Mouse (Mus musculus) liver, embryonic 15.5 days (tissue): ENCODE results near the gene Zfp292. TPM values are rescaled to one million over a fixed set of nuclear protein-coding genes. Genes with fewer than 3 reads are reported as not detected.

Source experiments
- ATAC-seq: fragments of 200-750 bp; cut with Nextera tagmentation; 2 replicates; pipeline ENCODE4 v1.8.0; 2017; ENCODE audit warnings: moderate number of reproducible peaks, mild to moderate bottlenecking, moderate library complexity; ENCODE audit not compliant: insufficient read depth
- H3K27ac ChIP-seq: fragments of 300-500 bp; sonication (generic); replicated peaks from 2 replicates; pipeline ENCODE4 v1.5.1; 2015; ENCODE audit warnings: mild to moderate bottlenecking, inconsistent platforms
- H3K27me3 ChIP-seq: fragments of 300-500 bp; sonication (generic); 2 replicates; pipeline ENCODE4 v1.6.1; 2015; ENCODE audit warnings: mild to moderate bottlenecking, inconsistent platforms
- H3K36me3 ChIP-seq: fragments of 300-500 bp; sonication (generic); replicated peaks from 2 replicates; pipeline ENCODE4 v1.6.1; 2015; ENCODE audit warnings: moderate library complexity, mild to moderate bottlenecking, inconsistent platforms
- H3K4me1 ChIP-seq: fragments of 300-500 bp; sonication (generic); replicated peaks from 2 replicates; pipeline ENCODE4 v1.6.1; 2015; ENCODE audit warnings: inconsistent platforms
- H3K4me2 ChIP-seq: fragments of 300-500 bp; sonication (generic); 2 replicates; pipeline ENCODE4 v1.6.1; 2015; ENCODE audit warnings: moderate library complexity, mild to moderate bottlenecking, inconsistent platforms
- H3K4me3 ChIP-seq: fragments of 300-500 bp; sonication (generic); replicated peaks from 2 replicates; pipeline ENCODE4 v1.5.1; 2015; ENCODE audit warnings: mild to moderate bottlenecking, inconsistent platforms
- H3K9ac ChIP-seq: fragments of 300-500 bp; sonication (generic); 2 replicates; pipeline ENCODE4 v1.6.1; 2015; ENCODE audit warnings: moderate library complexity, mild to moderate bottlenecking, inconsistent platforms
- H3K9me3 ChIP-seq: fragments of 300-500 bp; sonication (generic); replicated peaks from 2 replicates; pipeline ENCODE4 v1.6.1; 2016; ENCODE audit warnings: inconsistent platforms
- WGBS: fragments of 180-500 bp; shearing (Covaris S2); methylation state at CpG from one replicate; pipeline ENCODE4 v1.1.7; 2015; ENCODE audit warnings: mixed read lengths; ENCODE audit not compliant: insufficient replicate concordance; 5-methylcytosine and 5-hydroxymethylcytosine counted together
- polyA plus RNA-seq: library from polyadenylated mRNA; unstranded; fragments of >200 nt; fragmentation: Nextera tagmentation; extraction: Ambion mirVana; gene quantifications from 2 replicates; pipeline ENCODE4 v1.2.1, GENCODE M21; 2015

Gene Zfp292
- polyA plus RNA-seq, 1 experiment from 2014 or later = 3.8 TPM

GRCm38 (mm10) chr4:34900155-34900554 is 17.4 kb upstream of the Zfp292 start:
- Histone ChIP-seq H3K4me1 (no peaks in the 10 kb centered on the region), H3K4me3 (no peak overlapping the region), H3K36me3 (no peaks in the 10 kb centered on the region), H3K27me3 (0 out of 2 replicates have a peak, but pooled peaks cover 14% of the 10 kb centered on the region), H3K9me3 (no peaks in the 10 kb centered on the region), H3K9ac (no peak overlapping the region), H3K27ac (no peak overlapping the region), H3K4me2 (no peak overlapping the region)
- 52% methylated on average over 9 of the region's 9 CpGs for WGBS
- no peak for ATAC-seq

- H3K36me3 ChIP-seq = no peaks in the 10 kb centered on the region
- no peak overlapping the region for H3K27ac ChIP-seq
- H3K4me2 ChIP-seq = no peak overlapping the region
- no peaks in the 10 kb centered on the region for H3K9me3 ChIP-seq
- H3K9ac ChIP-seq = no peak overlapping the region
- no peaks in the 10 kb centered on the region for H3K4me1 ChIP-seq
- no peak overlapping the region for H3K4me3 ChIP-seq
- H3K27me3 ChIP-seq = 0 out of 2 replicates have a peak, but pooled peaks cover 15% of the 10 kb centered on the region
- ATAC-seq = no peak
- WGBS = 76% methylated on average over 1 of the region's 1 CpGs
These were observed 16.6 kb upstream of the Zfp292 start for GRCm38 (mm10) chr4:34899322-34899721.

DNA sequence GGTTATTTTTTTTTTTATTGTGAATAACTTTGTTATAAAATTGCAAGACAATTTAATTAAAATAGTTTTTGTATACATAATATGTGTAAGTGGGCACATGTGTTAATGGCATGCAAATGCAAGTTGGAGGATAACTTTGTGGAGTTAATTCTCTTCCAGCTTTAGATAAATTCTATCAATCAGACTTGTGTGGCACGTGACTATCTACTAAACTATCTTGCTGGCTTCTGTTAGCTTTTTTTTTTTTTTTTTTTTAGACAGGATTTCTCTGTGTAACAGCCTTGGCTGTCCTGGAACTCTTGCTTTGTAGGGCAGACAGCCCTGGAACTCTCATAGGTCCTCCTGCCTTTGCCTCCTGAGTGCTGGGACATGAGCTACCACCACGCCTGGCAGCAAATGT is 15.7 kb upstream of the Zfp292 start:
- ATAC-seq = no peak
- Histone ChIP-seq H3K27me3 (0 out of 2 replicates have a peak, but pooled peaks cover 15% of the 10 kb centered on the region), H3K9ac (no peak overlapping the region), H3K36me3 (no peaks in the 10 kb centered on the region), H3K9me3 (no peaks in the 10 kb centered on the region), H3K4me2 (no peak overlapping the region), H3K27ac (no peak overlapping the region), H3K4me3 (no peak overlapping the region), H3K4me1 (no peaks in the 10 kb centered on the region)
- WGBS = 43% methylated on average over 2 of the region's 2 CpGs

DNA sequence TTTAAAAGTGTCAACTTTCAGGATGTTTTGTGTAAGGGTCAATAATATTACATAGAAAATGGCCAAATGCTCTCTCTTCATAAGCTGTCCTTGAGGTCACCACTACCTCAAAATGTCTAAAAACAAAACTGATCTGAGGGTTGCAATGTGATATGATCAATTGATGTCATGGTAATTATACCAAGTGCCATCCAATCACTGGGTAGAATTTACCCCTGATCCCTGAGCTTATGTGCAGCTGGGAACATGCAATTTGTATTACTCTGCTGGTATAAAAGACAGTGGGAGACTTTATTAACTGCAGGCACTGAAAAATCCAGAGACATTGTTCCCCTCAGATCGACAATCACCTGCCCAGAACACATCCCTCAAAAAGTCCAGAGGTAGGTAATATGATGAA is 10.7 kb upstream of the Zfp292 start, which contains the start of gene Cga:
Gene Cga, plus strand, starts transcription at position 301 of the 400 bp plus-strand sequence.
- no peaks in the 10 kb centered on the region for H3K9me3 ChIP-seq
- 45% methylated on average over 1 of the region's 1 CpGs for WGBS
- ATAC-seq = no peak
- H3K27ac ChIP-seq = no peak within 1 kb of the TSS
- H3K9ac ChIP-seq = no peak within 1 kb of the TSS
- H3K27me3 ChIP-seq = peaks cover 40% of the 10 kb centered on the region
- H3K4me3 ChIP-seq = no peak within 1 kb of the TSS
- H3K4me2 ChIP-seq = no peak within 1 kb of the TSS
- peaks cover 11% of the 10 kb centered on the region for H3K4me1 ChIP-seq
- H3K36me3 ChIP-seq = no peaks in the 10 kb centered on the region

- no peak for ATAC-seq
- no peak overlapping the region for H3K9ac ChIP-seq
These were observed 7.0 kb upstream of the Zfp292 start for GRCm38 (mm10) chr4:34889812-34890185.

GRCm38 (mm10) chr4:34889101-34889811 is 6.5 kb upstream of the Zfp292 start:
- H3K4me2 ChIP-seq = peak overlapping the region; percentile 13
- H3K4me3 ChIP-seq = no peak overlapping the region
- H3K27ac ChIP-seq = no peak overlapping the region
- no peak overlapping the region for H3K9ac ChIP-seq
- H3K4me1 ChIP-seq = peaks cover 30% of the 10 kb centered on the region
- no peaks in the 10 kb centered on the region for H3K9me3 ChIP-seq
- ATAC-seq = no peak
- H3K36me3 ChIP-seq = no peaks in the 10 kb centered on the region
- WGBS = 17% methylated on average over 15 of the region's 15 CpGs
- H3K27me3 ChIP-seq = peaks cover 26% of the 10 kb centered on the region

More at GRCm38 (mm10) chr4:34889812-34890185, 7.0 kb upstream of the Zfp292 start:
- Histone ChIP-seq H3K27me3 (peaks cover 26% of the 10 kb centered on the region), H3K36me3 (no peaks in the 10 kb centered on the region), H3K9me3 (no peaks in the 10 kb centered on the region), H3K27ac (no peak overlapping the region), H3K4me2 (peak overlapping the region; percentile 13; the same call in 1 of the 2 replicates), H3K4me1 (peaks cover 30% of the 10 kb centered on the region), H3K4me3 (no peak overlapping the region)
- WGBS = 24% methylated on average over 2 of the region's 2 CpGs

DNA sequence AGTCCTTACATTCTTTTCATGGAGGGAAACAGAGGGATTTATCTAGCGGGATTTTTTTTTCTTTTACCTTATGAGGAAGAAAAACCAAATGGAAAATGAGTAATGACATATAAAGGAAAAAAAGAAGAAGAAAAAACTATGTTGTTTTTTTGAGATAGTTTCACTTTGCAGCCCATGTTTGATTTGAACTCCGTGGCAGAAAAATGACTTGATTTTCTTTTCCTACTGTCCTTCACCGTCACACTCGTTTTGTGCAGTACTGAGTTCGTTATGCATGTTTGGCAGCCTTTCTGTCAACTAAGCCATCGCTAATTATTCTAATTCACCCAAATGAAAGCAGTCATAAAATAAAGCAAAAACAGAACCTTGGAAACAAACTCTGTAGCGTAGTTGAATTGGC is 4.5 kb upstream of the Zfp292 start:
- Histone ChIP-seq H3K4me1 (peaks cover 39% of the 10 kb centered on the region), H3K9ac (peak overlapping the region; percentile 89), H3K36me3 (no peaks in the 10 kb centered on the region), H3K9me3 (no peaks in the 10 kb centered on the region), H3K4me2 (peak overlapping the region; percentile 84), H3K4me3 (peak overlapping the region; percentile 88), H3K27me3 (peaks cover 26% of the 10 kb centered on the region), H3K27ac (no peak overlapping the region; the same call in 1 of the 2 replicates)
- ATAC-seq = no peak
- WGBS = 12% methylated on average over 7 of the region's 7 CpGs

DNA sequence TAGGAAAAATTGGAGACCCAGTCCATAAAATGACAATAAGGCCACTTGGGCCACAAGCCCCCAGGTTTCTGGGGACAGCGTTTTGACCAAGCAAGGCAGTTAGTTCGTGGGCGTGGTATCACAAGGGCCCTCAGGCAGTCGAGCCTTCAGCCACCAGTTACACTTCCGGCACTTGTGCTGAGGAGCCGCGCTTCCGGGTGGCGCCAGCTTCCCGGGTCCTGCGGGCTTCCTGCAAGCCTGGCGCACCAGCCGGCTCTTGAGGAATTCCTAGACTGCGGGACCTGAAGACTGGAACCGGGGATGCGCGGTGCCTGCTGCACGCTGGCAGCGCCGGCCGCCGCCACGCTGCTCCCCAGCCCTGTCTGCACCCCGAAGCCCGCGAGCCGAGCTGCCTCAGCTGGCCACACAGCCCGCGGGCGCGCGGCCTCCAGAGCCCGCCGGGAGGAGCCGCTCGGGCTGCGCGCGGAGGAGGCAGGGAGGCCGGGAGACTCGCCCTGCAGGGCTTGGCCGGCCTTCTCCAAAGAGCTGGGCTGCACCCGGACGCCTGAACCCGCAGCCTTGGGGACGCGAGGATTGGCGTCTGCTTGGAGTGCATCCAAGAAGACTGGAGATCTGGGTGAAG is 3.8 kb upstream of the Zfp292 start:
- Histone ChIP-seq H3K27ac (peak overlapping the region; percentile 89), H3K9ac (peak overlapping the region; percentile 89), H3K4me2 (peak overlapping the region; percentile 84), H3K9me3 (no peaks in the 10 kb centered on the region), H3K4me3 (peak overlapping the region; percentile 88), H3K27me3 (peaks cover 25% of the 10 kb centered on the region), H3K4me1 (peaks cover 43% of the 10 kb centered on the region), H3K36me3 (no peaks in the 10 kb centered on the region)
- under 1% methylated on average over 48 of the region's 48 CpGs for WGBS
- ATAC-seq = peak; percentile 77

GRCm38 (mm10) chr4:34885631-34886351 is 3.0 kb upstream of the Zfp292 start:
- Histone ChIP-seq H3K27ac (peak overlapping the region; percentile 89), H3K4me3 (peak overlapping the region; percentile 88), H3K36me3 (no peaks in the 10 kb centered on the region), H3K4me2 (peak overlapping the region; percentile 84), H3K4me1 (peaks cover 51% of the 10 kb centered on the region), H3K9me3 (no peaks in the 10 kb centered on the region), H3K27me3 (peaks cover 17% of the 10 kb centered on the region), H3K9ac (peak overlapping the region; percentile 89)
- 36% methylated on average over 9 of the region's 9 CpGs for WGBS
- no peak for ATAC-seq

GRCm38 (mm10) chr4:34883366-34884029 is 738 bp upstream of the Zfp292 start:
- Histone ChIP-seq H3K4me2 (peak overlapping the region; percentile 96), H3K4me1 (peaks cover 46% of the 10 kb centered on the region), H3K4me3 (peak overlapping the region; percentile 94), H3K9me3 (no peaks in the 10 kb centered on the region), H3K27ac (peak overlapping the region; percentile 92), H3K36me3 (no peaks in the 10 kb centered on the region; the same call in 1 of the 2 replicates), H3K27me3 (0 out of 2 replicates have a peak, but pooled peaks cover 1% of the 10 kb centered on the region), H3K9ac (peak overlapping the region; percentile 87)
- 47% methylated on average over 16 of the region's 16 CpGs for WGBS
- ATAC-seq = no peak
